10 mouse cellular contexts compared by ENCODE assay signal in the genomic region with DNA sequence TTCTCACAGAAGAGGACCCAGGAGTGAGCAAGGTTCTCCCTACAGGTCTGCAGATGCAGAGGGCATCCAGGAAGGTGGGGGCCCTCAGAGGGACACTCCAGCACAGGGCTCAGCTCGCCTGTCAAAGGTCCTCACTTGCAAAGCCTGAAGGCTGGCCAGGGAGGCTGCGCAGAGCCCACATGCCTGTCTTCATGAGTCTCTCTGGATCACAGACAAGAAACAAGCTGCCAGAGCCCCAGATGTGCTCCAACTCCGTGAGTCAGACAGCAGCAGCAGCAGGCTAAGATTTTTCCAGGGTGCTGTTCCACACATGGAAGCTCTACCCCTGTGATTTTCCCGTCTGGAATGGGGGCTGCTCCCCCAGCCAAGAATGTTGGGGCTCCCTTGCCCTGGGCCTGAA.
DNase-seq lines count a peak whose midpoint lies in the region; TF ChIP-seq lines count a peak whose summit lies in the region.
"Had no signal": no experiment of that assay in that cellular context is flagged by ENCODE, and none has a peak within 500 bp of the region (broad histone marks: within the 10 kb centered on the region; RNA-seq: fewer than 3 reads in every experiment).

No protein-coding gene starts in this region.

- no peak for TF ChIP-seq POLR2A in lung, adult 2 months (IDR thresholded peaks at IDR 0.05; ENCODE audit: borderline replicate concordance, extremely low read depth, low read depth, low read length)

- WGBS in lung, adult 2 months, result 57% methylated on average over 4 of the region's 4 CpGs

- H3K4me1 ChIP-seq in lung, adult 2 months (ENCODE audit: control insufficient read depth, insufficient read depth, low read length), result no peaks in the 10 kb centered on the region

- peak; percentile 30 for DNase-seq in lung, postnatal 36 days
- DNase-seq in lung, adult 2 months, result no peak
- peak; percentile 62 for DNase-seq in gastrocnemius, postnatal 14 days
- peak; percentile 47 to 60 for DNase-seq in heart, postnatal 14 days
- DNase-seq in skeletal muscle tissue, adult 2 months (ENCODE audit: low read depth, low spot score), result peak; percentile 76
- DNase-seq in cerebellum, adult 8-10 months, result no peak
- DNase-seq in adrenal gland, postnatal 10 days, result no peak
- DNase-seq: adrenal gland, postnatal 25 days; cerebellum, postnatal 14 days; kidney, adult 9 months had no signal

- intact Hi-C loops in gastrocnemius, postnatal 14 days (cut with DNase I; ENCODE audit: low total_unique reads), result loop anchor here (10.0 kb wide), 1 partner anchor 109 kb away; no protein-coding TSS in a partner anchor
- intact Hi-C loops in heart, postnatal 14 days (cut with DNase I), result loop anchor here (5.0 to 10.0 kb wide), 3 partner anchors 49 to 692 kb away; no protein-coding TSS in a partner anchor

- H3K4me3 ChIP-seq in lung, adult 2 months (replicated peaks; ENCODE audit: extremely low read depth, low read depth, low read length), result no peak overlapping the region

- no peak for TF ChIP-seq CTCF in lung, adult 2 months (IDR thresholded peaks at IDR 0.05; ENCODE audit: insufficient read depth, low read length)

Comparison
In these comparisons a context has a peak if more than half of its experiments do, and no peak if none do; other contexts are left out.
1. DNase-seq: peak in lung, postnatal 36 days (single experiment), gastrocnemius, postnatal 14 days (single experiment), heart, postnatal 14 days (2 of 2) and skeletal muscle tissue, adult 2 months (single experiment); none in lung, adult 2 months (single experiment), cerebellum, adult 8-10 months (single experiment) and adrenal gland, postnatal 10 days (single experiment).